Mouse (Mus musculus) brain, embryonic 14.5 days (tissue): ENCODE measurements around the gene Timm22.
A peak's percentile ranks its signal among the peaks of the same experiment; 100 is the strongest.

ENCODE experiments used
- CTCF ChIP-seq: fragments of 200-500 bp; IDR thresholded peaks from 2 replicates; pipeline ENCODE4 v1.5.1; 2012; ENCODE audit warnings: inconsistent platforms, mild to moderate bottlenecking, moderate library complexity, borderline replicate concordance; ENCODE audit not compliant: insufficient read depth, insufficient read length; ENCODE audit errors: extremely low read depth
- POLR2A ChIP-seq: fragments of 200-500 bp; IDR thresholded peaks from 2 replicates; pipeline ENCODE4 v1.6.1; 2012; ENCODE audit warnings: mild to moderate bottlenecking, inconsistent platforms, borderline replicate concordance; ENCODE audit not compliant: poor library complexity, insufficient read depth, insufficient read length, severe bottlenecking; ENCODE audit errors: extremely low read depth

DNA sequence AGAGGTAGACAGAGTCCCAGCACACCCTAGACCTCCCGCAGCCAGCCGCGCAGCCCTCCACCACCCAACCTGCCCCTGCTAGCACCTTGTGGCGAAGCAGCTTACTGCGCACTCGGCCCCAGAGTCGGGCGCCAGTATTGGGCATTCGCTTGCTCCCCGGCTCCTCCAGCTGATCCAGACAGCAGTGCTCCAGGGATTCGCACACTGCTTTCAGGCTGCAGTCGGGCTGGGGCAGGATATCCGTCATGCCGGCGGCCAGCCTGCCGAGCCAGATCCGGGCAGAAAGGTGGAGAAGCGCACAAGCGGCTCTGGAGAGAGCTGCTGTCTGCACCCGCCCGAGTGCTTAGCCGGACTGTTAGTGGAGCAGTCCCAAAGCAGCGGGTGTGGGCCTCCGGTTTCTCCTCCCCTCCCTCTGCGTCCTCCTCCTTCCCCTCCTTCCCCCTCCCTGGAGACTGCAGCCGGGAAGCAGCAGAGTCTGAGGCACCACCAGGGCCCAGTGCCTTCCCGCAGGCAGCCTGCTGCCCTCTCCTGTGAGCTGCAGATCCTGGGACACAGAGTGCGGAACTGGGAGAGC, 30.2 kb downstream of the Timm22 start:
- TF ChIP-seq CTCF: peak; percentile 22; the same call in 1 of the 2 replicates
- TF ChIP-seq POLR2A: no peak
